Mouse (Mus musculus) heart, embryonic 11.5 days (tissue): ENCODE data around the gene Pibf1. TPM values are rescaled to one million over a fixed set of nuclear protein-coding genes. Genes with fewer than 3 reads are reported as not detected.

Experiments
- ATAC-seq: fragments of 200-750 bp; cut with Nextera tagmentation; replicated peaks from 2 replicates; pipeline ENCODE4 v1.8.0; 2017; ENCODE audit warnings: moderate library complexity; ENCODE audit not compliant: insufficient number of reproducible peaks, low FRiP score, low TSS enrichment
- H3K27ac ChIP-seq: fragments of 300-500 bp; sonication (generic); 2 replicates; pipeline ENCODE4 v1.5.1; 2014; ENCODE audit warnings: mild to moderate bottlenecking, low read depth, low read length
- H3K27me3 ChIP-seq: fragments of 300-500 bp; sonication (generic); 2 replicates; pipeline ENCODE4 v1.6.1; 2014; ENCODE audit warnings: mild to moderate bottlenecking, low read length, mixed read lengths; ENCODE audit not compliant: control insufficient read depth, insufficient read depth
- H3K36me3 ChIP-seq: fragments of 300-500 bp; sonication (generic); 2 replicates; pipeline ENCODE4 v1.6.1; 2014; ENCODE audit warnings: mild to moderate bottlenecking, low read length, moderate library complexity, mixed read lengths; ENCODE audit not compliant: control insufficient read depth, insufficient read depth
- H3K4me1 ChIP-seq: fragments of 300-500 bp; sonication (generic); 2 replicates; pipeline ENCODE4 v1.6.1; 2014; ENCODE audit warnings: low read length; ENCODE audit not compliant: control insufficient read depth, insufficient read depth
- H3K4me2 ChIP-seq: fragments of 300-500 bp; sonication (generic); 2 replicates; pipeline ENCODE4 v1.6.1; 2014; ENCODE audit warnings: mild to moderate bottlenecking, moderate library complexity
- H3K4me3 ChIP-seq: fragments of 300-500 bp; sonication (generic); 2 replicates; pipeline ENCODE4 v1.5.1; 2014; ENCODE audit warnings: low read depth, low read length
- H3K9ac ChIP-seq: fragments of 300-500 bp; sonication (generic); 2 replicates; pipeline ENCODE4 v1.6.1; 2014; ENCODE audit warnings: mild to moderate bottlenecking, low read depth, low read length, moderate library complexity
- H3K9me3 ChIP-seq: fragments of 300-500 bp; sonication (generic); replicated peaks from 2 replicates; pipeline ENCODE4 v1.6.1; 2016; ENCODE audit warnings: low read length; ENCODE audit not compliant: control insufficient read depth
- WGBS: fragments of 180-500 bp; shearing (Covaris S2); extraction: QIAGEN DNeasy Blood & Tissue Kit; methylation state at CpG from one replicate; pipeline ENCODE4 v1.1.7; 2014; ENCODE audit not compliant: insufficient replicate concordance; 5-methylcytosine and 5-hydroxymethylcytosine counted together
- polyA plus RNA-seq: library from polyadenylated mRNA; unstranded; fragments of >200 nt; fragmentation: Nextera tagmentation; extraction: Ambion mirVana; gene quantifications from 2 replicates; pipeline ENCODE4 v1.2.1, GENCODE M21; 2014

Gene Pibf1
- polyA plus RNA-seq, 1 experiment from 2014 or later: 16.7 TPM

DNA sequence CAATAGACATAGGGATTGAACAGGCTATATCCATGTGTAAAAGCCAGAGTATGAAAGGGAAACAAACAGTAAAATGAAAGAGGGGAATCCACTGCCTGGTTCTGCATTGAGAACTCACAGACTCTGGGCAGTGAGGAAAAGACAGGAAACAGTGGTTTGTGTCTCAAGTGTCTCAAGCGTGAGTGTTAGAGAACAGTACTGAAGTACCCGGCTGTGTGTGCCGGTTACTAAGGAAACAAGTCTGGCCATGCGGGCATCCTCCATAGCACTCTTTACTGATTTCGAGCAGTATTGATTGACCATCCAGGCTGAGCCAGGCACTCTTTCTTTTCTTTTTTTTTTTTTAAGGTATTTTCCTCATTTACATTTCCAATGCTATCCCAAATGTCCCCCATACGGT lies 60.7 kb downstream of the Pibf1 start:
- Histone ChIP-seq H3K36me3 (peaks cover 3% of the 10 kb centered on the region; the same call in 1 of the 2 replicates), H3K4me3 (no peak overlapping the region), H3K4me2 (no peak overlapping the region), H3K4me1 (no peaks in the 10 kb centered on the region), H3K27ac (no peak overlapping the region), H3K9ac (no peak overlapping the region), H3K27me3 (no peaks in the 10 kb centered on the region), H3K9me3 (no peaks in the 10 kb centered on the region)
- ATAC-seq: no peak
- WGBS: 71% methylated on average over 6 of the region's 6 CpGs

DNA sequence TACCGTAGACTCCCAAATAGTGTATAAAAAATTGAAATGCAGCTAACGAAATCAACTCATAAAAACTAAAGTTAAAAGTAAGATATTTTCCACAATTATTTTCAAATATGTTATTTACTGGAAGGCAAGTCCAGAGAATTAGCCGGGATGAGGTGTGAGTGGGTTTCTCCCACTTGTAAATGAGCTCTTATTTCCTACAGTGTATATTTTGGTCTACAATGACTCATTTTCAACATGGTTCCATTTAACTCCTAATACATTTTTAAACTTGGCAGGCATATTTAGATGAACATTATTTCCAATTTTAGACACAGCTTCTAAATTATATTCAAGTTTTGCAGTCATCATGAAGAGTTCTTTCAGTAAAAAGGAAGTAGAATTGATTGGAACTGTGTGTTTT lies 63.8 kb downstream of the Pibf1 start:
- no peaks in the 10 kb centered on the region; the same call in 1 of the 2 replicates for H3K36me3 ChIP-seq
- H3K9me3 ChIP-seq: no peaks in the 10 kb centered on the region
- H3K4me3 ChIP-seq: no peak overlapping the region
- 86% methylated on average over 3 of the region's 3 CpGs for WGBS
- H3K9ac ChIP-seq: no peak overlapping the region
- no peak for ATAC-seq
- no peaks in the 10 kb centered on the region for H3K4me1 ChIP-seq
- no peak overlapping the region for H3K27ac ChIP-seq
- H3K27me3 ChIP-seq: no peaks in the 10 kb centered on the region
- H3K4me2 ChIP-seq: no peak overlapping the region

DNA sequence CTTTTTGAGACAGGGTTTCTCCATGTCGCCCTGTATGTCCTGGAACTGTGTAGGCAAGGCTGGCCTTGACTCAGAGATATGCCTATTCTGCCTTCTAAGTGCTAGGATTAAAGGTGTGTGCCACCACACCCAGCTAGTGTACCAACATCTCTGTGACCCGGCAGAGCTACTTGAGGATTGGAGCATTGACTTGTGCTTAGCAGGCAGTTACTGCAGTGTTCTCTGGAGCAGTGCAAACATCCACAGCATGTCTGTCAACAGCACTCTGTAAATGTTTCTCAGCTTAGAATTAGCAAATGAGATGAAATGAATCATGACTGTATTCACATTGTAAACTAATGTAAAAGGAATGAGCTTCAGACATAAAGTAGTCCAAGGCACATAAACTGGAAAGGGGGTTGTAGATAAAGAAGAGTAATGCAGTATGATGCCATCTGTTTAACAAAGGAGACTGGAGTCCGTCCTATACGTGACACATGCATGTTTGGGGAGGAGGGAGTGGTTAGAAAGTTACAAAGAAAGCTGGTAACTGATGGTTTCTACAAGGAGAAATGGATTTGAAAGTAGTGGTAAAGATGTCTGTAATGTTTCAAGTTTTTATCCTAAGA lies 75.0 kb downstream of the Pibf1 start:
- 78% methylated on average over 4 of the region's 4 CpGs for WGBS
- Histone ChIP-seq H3K27ac (no peak overlapping the region), H3K9ac (no peak overlapping the region), H3K4me3 (no peak overlapping the region), H3K9me3 (no peaks in the 10 kb centered on the region), H3K4me1 (no peaks in the 10 kb centered on the region), H3K36me3 (no peaks in the 10 kb centered on the region), H3K27me3 (no peaks in the 10 kb centered on the region), H3K4me2 (no peak overlapping the region)
- ATAC-seq: no peak

DNA sequence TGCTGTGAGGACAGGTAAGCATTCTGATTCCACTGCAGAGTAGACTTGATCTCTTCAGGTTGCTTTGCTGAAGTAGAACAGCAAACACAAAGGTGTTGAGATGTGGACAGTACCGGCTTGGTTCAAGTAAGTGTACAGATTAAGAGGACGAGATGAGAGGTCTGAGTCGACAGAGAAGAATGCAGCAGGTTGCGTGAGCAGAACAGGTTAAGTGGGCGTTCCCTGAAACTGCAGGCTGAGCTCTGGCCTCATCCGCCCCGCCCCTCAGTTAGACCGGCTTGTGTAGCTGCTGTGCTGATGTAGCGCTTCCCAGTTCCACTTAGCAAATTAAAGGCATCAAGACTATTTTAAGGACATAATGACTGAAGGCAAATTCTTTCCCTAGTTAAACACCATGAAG lies 77.3 kb downstream of the Pibf1 start:
- no peak for ATAC-seq
- no peak overlapping the region for H3K4me2 ChIP-seq
- no peaks in the 10 kb centered on the region for H3K9me3 ChIP-seq
- H3K4me3 ChIP-seq: no peak overlapping the region
- no peaks in the 10 kb centered on the region for H3K27me3 ChIP-seq
- no peak overlapping the region for H3K27ac ChIP-seq
- H3K36me3 ChIP-seq: no peaks in the 10 kb centered on the region
- no peaks in the 10 kb centered on the region for H3K4me1 ChIP-seq
- WGBS: 48% methylated on average over 9 of the region's 9 CpGs
- H3K9ac ChIP-seq: no peak overlapping the region

DNA sequence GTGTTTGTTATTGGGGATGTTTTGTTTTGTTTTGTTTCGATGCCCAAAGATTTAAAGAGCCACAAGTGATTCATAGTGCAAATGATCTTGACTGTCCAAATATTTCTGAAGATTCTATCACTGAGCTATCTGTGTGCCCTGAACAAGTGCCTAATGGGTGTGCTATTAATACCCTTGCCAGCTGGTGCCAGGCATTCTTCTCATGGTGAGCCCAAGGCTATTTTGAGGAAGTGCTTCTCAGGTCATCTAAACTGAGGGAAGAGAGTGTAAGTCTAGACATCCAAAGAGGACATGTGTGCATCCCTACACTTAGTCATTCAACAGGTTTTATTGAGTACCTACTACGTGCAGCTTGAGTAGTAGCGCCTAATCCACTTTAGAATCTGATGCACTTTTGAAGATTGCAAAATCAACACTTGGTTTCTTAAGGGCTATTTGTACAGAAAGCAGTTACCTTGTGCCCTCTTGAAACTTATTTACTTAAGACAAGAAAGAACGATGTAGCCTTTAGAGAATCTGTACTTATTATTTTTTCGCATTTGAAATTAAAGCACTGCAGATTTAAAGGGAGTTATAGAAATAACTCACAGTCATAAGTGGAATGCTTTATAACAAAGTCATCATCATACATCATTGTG lies 91.0 kb downstream of the Pibf1 start:
- no peaks in the 10 kb centered on the region for H3K9me3 ChIP-seq
- no peak overlapping the region for H3K9ac ChIP-seq
- no peak for ATAC-seq
- H3K27me3 ChIP-seq: no peaks in the 10 kb centered on the region
- H3K36me3 ChIP-seq: no peaks in the 10 kb centered on the region
- no peak overlapping the region for H3K27ac ChIP-seq
- H3K4me1 ChIP-seq: no peaks in the 10 kb centered on the region; the same call in 1 of the 2 replicates
- no peak overlapping the region for H3K4me2 ChIP-seq
- H3K4me3 ChIP-seq: no peak overlapping the region
- 91% methylated on average over 5 of the region's 5 CpGs for WGBS

DNA sequence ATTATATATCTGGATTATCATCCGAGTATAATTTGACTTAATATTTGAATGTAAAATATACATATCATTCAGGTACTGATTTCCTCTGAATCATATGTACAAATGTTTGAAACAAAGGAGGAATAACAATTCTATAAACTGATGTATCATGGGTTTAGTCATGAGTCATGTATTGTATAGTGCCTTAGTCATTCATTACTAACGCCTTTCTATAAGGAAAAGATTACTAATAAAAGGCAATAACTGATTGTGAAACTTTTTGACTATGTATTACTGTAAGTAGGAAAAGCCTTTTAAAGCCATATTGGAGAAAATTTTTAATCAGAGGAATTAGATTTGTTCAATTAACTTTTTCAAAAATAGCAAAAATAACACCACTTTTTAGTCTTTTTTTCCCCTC lies 106.6 kb downstream of the Pibf1 start:
- ATAC-seq: no peak
- Histone ChIP-seq H3K9me3 (no peaks in the 10 kb centered on the region), H3K36me3 (no peaks in the 10 kb centered on the region), H3K27me3 (no peaks in the 10 kb centered on the region), H3K4me1 (no peaks in the 10 kb centered on the region), H3K4me2 (no peak overlapping the region), H3K27ac (no peak overlapping the region), H3K9ac (no peak overlapping the region), H3K4me3 (no peak overlapping the region)
- 92% methylated on average over 2 of the region's 2 CpGs for WGBS

DNA sequence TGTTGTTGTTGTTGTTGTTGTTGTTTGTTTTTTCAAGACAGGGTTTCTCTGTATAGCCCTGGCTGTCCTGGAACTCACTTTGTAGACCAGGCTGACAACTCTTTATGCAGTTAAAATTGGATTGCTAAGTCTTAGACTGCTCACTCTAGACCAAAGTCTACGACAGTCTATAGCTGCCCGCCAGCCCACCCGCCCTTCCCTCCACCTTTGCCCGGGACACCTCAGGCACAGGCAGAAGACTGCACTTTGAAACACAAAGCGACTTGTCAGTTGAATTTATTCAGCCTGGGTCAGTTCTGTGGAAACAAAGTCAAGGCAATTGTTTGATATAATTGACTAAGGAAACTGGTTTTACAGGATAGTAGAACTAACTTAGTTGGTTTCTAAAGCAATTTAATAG lies 107.4 kb downstream of the Pibf1 start:
- no peak overlapping the region for H3K4me2 ChIP-seq
- H3K36me3 ChIP-seq: no peaks in the 10 kb centered on the region
- ATAC-seq: no peak
- no peak overlapping the region for H3K9ac ChIP-seq
- H3K9me3 ChIP-seq: no peaks in the 10 kb centered on the region
- 91% methylated on average over 5 of the region's 5 CpGs for WGBS
- H3K27ac ChIP-seq: no peak overlapping the region
- no peaks in the 10 kb centered on the region for H3K27me3 ChIP-seq
- H3K4me3 ChIP-seq: no peak overlapping the region
- no peaks in the 10 kb centered on the region for H3K4me1 ChIP-seq

DNA sequence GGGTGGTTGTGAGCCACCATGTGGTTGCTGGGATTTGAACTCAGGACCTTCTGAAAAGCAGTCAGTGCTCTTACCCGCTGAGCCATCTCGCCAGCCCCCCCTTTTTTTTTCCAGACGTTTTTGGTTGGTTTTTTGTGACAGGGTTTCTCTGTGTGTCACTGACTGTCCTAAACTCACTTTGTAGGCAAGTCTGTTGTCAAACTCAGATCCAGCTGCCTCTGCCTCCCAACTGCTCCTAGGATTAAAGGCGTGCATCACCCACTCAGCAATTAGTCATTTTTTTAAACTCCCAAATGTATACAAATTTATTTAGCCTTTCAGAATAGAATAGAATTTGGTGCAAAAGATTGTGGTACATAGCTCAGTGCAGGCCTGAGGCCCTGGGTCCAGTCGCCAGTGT lies 111.2 kb downstream of the Pibf1 start:
- Histone ChIP-seq H3K4me3 (no peak overlapping the region), H3K4me1 (no peaks in the 10 kb centered on the region), H3K36me3 (no peaks in the 10 kb centered on the region), H3K27me3 (no peaks in the 10 kb centered on the region), H3K4me2 (no peak overlapping the region), H3K9me3 (no peaks in the 10 kb centered on the region), H3K9ac (no peak overlapping the region), H3K27ac (no peak overlapping the region)
- ATAC-seq: no peak
- WGBS: 82% methylated on average over 5 of the region's 5 CpGs

DNA sequence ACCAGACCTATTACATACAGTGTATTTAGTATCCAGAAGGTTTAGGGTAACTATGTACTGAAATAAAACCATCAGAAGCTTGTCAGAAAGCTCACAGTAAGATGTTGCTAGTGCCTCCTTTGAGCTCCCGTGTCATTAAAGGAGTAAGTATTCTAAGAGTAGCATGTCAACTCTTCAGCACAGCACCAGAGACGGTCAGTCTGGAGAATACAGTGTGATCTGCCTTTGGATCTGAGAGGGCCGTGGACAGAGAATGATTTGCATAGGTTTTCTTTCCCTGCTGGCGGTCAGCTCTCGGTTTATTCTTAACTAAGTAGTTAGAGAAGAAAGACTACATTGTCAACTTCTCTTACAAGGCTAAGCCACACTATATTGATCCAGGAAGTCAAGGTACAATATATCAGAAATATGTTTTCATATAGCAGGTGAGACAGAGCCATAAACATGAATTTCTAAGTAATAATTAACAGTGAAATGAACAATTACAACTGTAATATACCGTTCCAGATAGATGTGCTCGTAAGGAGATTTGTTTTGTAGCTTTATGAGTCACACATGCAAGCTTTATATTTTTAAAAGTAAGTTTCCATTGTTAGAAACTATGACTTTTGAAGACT lies 119.3 kb downstream of the Pibf1 start:
- no peaks in the 10 kb centered on the region for H3K9me3 ChIP-seq
- H3K4me1 ChIP-seq: no peaks in the 10 kb centered on the region
- no peaks in the 10 kb centered on the region for H3K27me3 ChIP-seq
- H3K9ac ChIP-seq: no peak overlapping the region
- WGBS: 82% methylated on average over 7 of the region's 7 CpGs
- no peak overlapping the region for H3K27ac ChIP-seq
- no peak overlapping the region for H3K4me3 ChIP-seq
- peaks cover 3% of the 10 kb centered on the region; the same call in 1 of the 2 replicates for H3K36me3 ChIP-seq
- ATAC-seq: no peak
- H3K4me2 ChIP-seq: no peak overlapping the region
